Mouse (Mus musculus) lung, adult 2 months (tissue): ENCODE measurements around the gene Tctex1d2.

ENCODE experiments used
- CTCF ChIP-seq: fragments of 200-500 bp; IDR thresholded peaks from 2 replicates; pipeline ENCODE4 v1.5.1; 2011; ENCODE audit warnings: mild to moderate bottlenecking, low read length, control low read depth; ENCODE audit not compliant: insufficient read depth
- POLR2A ChIP-seq: fragments of 200-500 bp; IDR thresholded peaks from 2 replicates; pipeline ENCODE4 v1.6.1; 2011; ENCODE audit warnings: low read depth, mild to moderate bottlenecking, control low read depth, low read length, borderline replicate concordance; ENCODE audit errors: extremely low read depth

- TF ChIP-seq CTCF (no peak), POLR2A (no peak)
Measured at GRCm38 (mm10) chr16:32468488-32468887, 49.0 kb downstream of the Tctex1d2 start.
